Mouse (Mus musculus): ENCODE results near the gene Adcy7.

The Adcy7 gene

DNA sequence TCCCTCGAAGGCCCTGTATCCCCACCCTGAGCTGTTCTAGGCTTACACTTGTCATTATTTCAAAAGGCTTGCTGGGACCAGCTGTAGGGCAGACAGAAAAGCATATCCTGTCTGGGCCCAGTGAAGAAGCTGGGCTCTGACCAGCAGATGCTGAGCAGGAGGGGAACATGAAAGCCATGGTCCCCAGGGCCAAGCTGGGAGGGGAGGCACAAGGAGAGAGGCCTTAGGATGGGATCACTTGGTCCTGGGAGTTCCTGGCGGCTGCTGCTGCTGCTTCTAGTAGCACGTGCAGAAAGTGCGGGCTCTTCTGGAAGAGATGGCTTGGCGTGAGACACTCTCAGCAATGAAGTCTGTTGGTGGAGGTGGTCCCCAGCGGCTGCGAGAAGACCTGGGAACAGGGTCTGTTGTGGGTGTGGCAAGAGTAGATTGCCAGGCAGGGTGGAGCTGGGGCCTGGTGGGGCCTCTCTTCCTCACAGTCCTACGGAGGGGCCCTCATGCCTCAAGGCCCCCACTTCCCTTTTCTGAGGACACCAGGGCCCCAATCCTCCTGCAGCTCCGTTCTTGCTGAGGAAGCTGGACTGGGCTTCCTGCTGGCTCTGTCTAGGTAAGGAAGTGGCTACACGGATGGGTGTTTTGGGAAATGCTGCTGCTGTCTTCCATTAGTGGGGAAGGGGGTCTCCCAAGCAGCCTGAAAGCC, 27.9 kb downstream of the Adcy7 start:
- peak; percentile 68 to 71 for DNase-seq (ENCODE audit: low spot score in 2 of 2)

DNA sequence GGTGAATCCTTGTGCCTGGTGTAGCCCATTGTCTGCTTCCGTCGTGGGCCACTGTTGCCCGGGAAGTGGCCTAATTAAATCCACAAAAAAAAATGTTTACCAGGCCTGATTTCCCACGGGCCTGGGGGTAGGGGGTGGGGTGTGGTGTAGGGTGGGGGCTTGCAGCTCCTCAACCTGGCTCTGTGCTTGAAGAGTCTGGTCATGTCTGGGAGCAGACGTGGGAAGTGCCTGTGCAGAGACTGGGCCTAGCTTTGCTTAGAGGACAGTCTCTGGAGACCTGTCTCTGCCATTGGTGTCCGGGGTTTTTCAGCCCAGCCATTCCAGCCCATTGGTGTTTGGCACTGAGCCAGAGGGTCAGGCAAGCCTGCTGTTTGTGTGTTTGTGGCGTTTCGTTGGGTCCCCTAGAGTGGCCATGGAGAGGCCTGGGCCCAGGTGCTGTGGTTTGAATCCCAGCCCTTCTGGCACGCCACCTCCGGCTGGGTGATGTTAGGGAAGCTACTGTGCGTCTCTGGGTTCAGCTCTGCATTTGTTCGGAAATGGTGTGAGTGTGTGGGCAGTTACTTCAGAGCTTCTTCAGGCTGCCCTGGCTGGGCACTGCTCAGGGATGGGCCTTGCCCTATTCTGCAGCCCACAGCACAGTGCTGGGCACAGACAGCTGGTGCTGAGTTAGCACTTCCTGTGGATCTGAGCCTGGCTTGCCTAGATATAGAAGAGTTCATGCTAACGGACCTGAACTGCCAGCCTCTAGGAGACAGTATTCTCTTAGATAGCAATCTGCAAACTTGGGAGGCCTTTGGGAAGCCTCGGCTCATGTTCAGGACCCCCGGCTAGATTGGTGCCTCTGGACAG, 29.6 kb downstream of the Adcy7 start:
- DNase-seq (ENCODE audit: low spot score in 2 of 2) = no peak

DNA sequence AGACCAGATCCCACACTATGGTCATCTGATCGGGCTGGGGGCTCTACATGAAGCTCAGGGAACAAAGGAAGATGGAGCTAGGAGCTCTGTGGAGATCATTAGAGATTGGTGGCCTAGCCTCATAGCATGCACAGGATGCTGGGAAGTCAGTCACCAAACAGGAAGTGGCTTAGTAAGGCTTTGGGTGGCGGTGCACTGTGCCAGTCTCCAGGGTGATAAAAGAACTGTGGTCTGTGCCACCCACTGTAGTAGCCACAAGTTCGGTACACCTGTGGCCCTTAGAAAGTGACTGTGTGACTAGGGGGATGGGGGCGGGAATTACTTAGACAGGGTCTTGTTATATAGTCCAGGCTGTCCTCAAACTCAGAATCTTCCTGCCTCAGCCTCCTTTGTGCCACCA, 33.6 kb downstream of the Adcy7 start:
- peak; percentile 54 to 57 for DNase-seq (ENCODE audit: low spot score in 2 of 2)

DNA sequence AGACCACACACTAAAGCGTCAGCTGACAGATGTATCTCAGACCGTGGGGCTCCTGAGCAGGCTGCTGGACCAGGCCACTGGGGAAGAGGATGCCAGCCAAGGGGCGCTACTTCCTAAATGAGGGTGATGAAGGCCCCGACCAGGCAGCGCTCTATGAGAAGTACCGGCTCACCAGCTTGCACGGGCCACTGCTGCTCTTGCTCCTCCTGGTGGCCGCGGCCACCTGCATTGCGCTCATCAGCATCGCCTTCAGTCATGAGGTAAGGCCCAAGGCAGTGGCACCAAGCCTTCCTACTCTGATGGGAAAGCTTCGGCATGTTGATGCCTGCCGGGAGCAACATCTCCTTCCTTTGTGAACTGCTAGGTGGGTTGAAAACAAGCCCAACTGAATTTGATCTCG, 34.3 kb downstream of the Adcy7 start:
- DNase-seq (ENCODE audit: low spot score in 2 of 2) = no peak

DNA sequence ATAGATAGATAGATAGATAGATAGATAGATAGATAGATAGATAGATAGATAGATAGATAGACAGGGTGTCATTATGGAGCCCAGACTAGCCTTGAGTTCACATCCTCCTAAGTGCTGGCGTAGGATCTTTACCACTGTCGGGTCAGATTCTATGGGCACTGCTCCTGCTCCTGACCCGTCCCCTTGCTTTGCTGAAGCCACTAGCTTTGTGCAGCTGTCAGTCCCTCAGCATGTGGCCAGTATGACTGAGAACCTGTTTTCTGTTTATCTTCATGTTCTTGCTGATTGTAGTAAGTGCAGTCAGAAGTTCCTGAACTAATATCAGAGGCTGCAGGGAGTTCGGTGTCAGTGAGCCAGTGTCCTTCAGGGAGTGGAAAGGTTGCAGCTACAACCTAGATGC, 35.5 kb downstream of the Adcy7 start:
- no peak for DNase-seq (ENCODE audit: low spot score in 2 of 2)

- peak; percentile 81 to 82 for DNase-seq (ENCODE audit: low spot score in 2 of 2)
Observed at GRCm38 (mm10) chr8:88309274-88309873, 37.2 kb downstream of the Adcy7 start.

GRCm38 (mm10) chr8:88309881-88310280, 37.7 kb downstream of the Adcy7 start:
- DNase-seq (ENCODE audit: low spot score in 2 of 2) = peak; percentile 71 to 73

DNA sequence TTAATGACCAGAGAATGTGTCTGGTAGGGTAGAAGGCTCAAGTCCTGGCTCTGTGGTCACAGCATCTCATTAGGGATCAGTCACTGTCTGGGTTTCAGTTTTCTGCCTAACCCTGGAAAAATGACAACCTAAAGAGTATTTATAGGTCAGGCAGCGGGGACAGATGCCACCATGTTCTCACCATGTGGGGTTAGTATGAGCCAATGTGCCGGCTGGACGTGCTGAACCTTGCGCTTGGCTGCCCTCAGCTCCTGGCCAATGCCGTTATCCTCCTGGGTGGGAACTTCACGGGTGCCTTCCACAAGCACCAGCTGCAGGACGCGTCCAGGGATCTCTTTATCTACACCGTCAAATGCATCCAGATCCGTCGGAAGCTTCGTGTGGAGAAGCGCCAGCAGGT, 38.1 kb downstream of the Adcy7 start:
- DNase-seq (ENCODE audit: low spot score in 2 of 2) = no peak

- DNase-seq (ENCODE audit: low spot score in 2 of 2) = no peak
Observed at GRCm38 (mm10) chr8:88312966-88313365, 40.8 kb downstream of the Adcy7 start.

DNA sequence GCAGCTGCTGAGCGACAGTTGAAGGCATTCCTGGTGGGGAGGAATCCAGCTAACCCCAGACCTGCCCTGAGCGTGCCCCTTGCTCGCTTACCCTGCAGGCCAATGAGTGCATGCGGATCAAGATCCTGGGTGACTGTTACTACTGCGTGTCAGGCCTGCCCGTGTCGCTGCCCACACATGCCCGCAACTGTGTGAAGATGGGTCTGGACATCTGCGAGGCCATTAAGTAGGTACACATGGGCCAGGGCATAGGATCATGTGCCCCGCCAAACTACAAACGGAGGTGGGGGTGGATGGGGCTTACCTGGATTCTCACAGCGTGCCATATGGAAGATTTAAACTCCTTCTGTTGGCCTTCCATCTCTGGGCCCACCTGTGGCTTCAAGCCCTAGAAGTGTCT, 41.8 kb downstream of the Adcy7 start:
- no peak for DNase-seq (ENCODE audit: low spot score in 2 of 2)

DNA sequence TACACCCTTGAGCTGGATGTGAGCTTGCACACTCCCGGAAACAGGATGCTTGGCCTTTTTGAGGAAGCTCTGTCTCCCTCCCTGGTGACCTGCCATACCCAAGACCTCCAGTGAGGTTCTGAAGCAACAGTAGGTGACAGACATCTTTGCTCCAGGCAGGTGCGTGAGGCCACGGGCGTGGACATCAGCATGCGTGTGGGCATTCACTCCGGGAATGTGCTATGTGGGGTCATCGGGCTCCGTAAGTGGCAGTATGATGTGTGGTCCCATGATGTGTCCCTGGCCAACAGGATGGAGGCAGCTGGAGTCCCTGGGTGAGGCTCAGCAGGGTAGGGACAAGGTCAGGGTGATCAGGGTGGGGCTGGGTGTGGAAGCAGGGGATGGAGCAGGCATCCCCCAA, 43.1 kb downstream of the Adcy7 start:
- DNase-seq (ENCODE audit: low spot score in 2 of 2) = no peak

DNA sequence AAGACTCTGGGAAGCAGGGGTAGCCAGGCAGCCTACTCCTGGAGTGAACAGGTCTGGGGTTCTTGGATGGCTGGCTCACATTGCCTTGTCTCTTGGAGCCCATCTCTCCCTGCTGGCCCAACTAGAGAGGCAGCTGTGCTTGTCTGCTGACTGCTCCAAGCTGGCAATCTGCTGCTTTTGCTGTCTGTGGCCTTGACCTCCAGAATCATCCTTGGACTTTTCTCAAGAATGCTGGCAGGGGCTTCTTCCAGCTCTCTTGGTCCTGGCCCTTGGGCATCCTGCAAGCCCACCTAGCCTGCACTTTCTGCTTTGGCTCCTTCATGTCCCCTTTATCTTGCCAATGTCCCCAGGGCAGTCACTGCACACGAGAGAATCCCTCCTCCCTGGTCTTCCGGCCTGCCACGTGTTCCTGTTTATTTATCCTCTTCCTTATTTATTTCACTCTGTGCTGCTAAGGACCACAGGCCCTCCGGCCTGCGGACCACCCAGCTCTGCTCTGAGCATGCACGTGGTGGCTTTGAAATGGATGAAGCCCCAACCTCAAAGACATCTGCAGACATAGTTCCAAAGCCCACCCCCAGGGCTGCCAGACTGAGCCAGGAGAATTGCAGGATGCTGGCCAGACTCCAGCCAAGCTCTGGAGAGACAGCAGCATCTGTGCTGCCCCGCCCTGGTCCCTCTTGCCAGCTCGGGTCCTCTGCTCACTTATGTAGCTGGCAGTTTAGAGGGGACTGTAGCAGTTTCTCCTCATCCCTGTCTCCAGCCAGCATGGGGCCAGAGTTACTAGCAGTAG, 44.1 kb downstream of the Adcy7 start:
- DNase-seq (ENCODE audit: low spot score in 2 of 2) = no peak

DNA sequence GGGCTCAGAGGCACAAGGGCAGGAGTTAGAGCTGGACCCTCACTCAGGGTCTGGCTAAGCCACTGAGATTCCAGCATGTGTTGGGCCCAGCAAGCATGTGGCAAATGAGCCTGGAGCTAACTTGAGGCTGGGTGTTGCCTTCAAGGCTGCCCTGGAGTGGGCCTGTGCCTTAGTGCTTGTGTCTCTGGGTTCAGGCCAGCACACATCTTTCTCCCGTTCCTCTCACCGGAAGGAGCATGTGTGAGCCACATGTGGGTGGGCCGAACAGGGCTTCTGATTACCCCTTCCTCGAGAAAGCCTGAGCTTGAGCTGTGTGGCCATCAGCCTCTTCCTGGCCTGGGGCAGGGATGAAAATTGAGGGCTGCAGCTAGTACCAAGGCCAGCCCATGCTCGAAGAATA, 45.1 kb downstream of the Adcy7 start:
- DNase-seq (ENCODE audit: low spot score in 2 of 2) = no peak

GRCm38 (mm10) chr8:88318151-88318550, 45.9 kb downstream of the Adcy7 start:
- DNase-seq (ENCODE audit: low spot score in 2 of 2) = no peak

- DNase-seq (ENCODE audit: low spot score in 2 of 2) = no peak
Observed at GRCm38 (mm10) chr8:88320134-88320533, 47.9 kb downstream of the Adcy7 start.

- DNase-seq (ENCODE audit: low spot score in 2 of 2) = no peak
Observed at GRCm38 (mm10) chr8:88321387-88321786, 49.2 kb downstream of the Adcy7 start.

DNA sequence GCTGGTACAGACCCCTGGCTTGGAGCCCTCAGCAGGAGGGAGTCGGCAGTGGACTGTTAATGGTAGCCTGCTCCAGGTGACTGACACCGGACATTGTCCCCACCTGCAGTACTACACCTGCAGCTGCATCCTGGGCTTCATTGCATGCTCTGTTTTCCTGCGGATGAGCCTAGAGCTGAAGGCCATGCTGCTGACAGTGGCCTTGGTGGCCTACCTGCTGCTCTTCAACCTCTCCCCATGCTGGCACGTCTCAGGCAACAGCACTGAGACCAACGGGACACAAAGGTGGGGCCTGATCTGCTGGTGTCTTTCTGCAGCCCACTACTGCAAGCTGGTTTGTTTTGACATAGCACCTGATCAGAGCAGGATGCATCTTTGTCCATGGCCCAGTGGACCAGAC, 51.3 kb downstream of the Adcy7 start:
- no peak for DNase-seq (ENCODE audit: low spot score in 2 of 2)

DNA sequence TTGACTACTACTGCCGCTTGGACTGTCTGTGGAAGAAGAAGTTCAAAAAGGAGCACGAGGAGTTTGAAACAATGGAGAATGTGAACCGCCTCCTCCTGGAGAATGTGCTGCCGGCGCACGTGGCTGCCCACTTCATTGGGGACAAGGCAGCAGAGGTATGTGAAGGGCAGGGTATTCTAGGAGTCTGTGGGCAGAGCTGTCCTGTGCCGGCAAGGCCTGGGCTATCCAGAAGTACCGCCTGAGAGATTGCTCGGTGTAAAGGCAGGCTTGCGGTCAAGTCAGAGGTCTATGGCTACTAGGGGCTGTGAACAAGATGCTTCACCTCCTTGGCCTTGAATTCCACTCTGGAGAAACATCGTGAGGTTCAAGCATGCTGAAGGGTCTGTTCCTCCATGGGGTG, 52.6 kb downstream of the Adcy7 start:
- DNase-seq (ENCODE audit: low spot score in 2 of 2) = no peak

- DNase-seq (ENCODE audit: low spot score in 2 of 2) = no peak
Observed at GRCm38 (mm10) chr8:88325251-88325650, 53.0 kb downstream of the Adcy7 start.

- no peak for DNase-seq (ENCODE audit: low spot score in 2 of 2)
Observed at GRCm38 (mm10) chr8:88325795-88326194, 53.6 kb downstream of the Adcy7 start.

DNA sequence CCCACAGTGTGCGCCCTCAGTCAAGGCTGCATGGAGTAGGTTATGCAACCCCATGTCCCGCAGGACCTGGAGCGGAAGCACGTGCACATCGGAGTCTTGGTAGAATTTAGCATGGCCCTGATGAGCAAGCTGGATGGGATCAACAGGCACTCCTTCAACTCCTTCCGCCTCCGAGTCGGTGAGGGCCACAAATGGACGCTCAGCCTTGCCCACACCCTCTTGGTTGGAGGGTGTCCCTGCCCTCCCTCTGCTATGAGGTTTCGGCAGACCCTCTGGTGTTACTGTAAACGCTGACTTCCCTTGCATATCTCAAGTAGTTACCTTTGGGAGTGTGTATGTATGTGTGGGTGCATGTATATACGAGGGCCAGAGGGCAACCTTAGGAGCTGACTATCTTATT, 54.1 kb downstream of the Adcy7 start:
- DNase-seq (ENCODE audit: low spot score in 2 of 2) = no peak

- DNase-seq (ENCODE audit: low spot score in 2 of 2) = no peak
Observed at GRCm38 (mm10) chr8:88328689-88329088, 56.5 kb downstream of the Adcy7 start.
